ENCODE assay signal across 9 mouse cellular contexts in the genomic region with DNA sequence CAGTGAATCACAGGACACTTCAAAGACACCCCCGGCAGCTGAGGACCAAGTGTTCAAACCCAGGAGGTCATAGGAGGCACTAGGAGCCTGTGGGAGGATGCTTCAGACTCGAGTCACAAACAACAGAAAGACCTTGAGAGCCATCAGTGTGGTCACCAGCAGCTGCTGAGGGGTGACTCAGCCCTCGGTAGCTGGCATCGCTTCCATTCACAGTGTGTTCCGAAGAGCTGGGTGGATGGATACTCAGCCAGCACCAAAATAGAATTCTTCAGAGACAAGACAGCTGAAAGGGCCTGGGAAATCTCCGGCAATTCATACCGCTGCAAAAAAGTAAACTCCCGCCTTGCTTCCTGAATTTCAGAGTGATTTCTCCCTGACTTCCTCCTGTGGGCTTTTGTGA.
DNase-seq lines count a peak whose midpoint lies in the region; ATAC-seq lines count a peak whose summit lies in the region.
"Had no signal": no experiment of that assay in that cellular context is flagged by ENCODE, and none has a peak within 500 bp of the region (broad histone marks: within the 10 kb centered on the region; RNA-seq: fewer than 3 reads in every experiment).

No protein-coding gene starts in this region.

- 67% methylated on average over 8 of the region's 8 CpGs for WGBS in kidney, embryonic 14.5 days
- 85% methylated on average over 8 of the region's 8 CpGs for WGBS in midbrain, embryonic 14.5 days

- DNase-seq in kidney, postnatal 14 days = peak; percentile 3
- peak; percentile 44 to 50 for DNase-seq in cerebellum, adult 18-20 months
- DNase-seq in heart, adult 8-10 months (ENCODE audit: low spot score) = peak; percentile 59
- DNase-seq in right cerebral cortex, postnatal 14 days = peak; percentile 48
- no peak for DNase-seq in midbrain, embryonic 14.5 days
- no peak for DNase-seq in spleen, adult 18-20 months
- no peak for DNase-seq in kidney, postnatal 10 days

- ATAC-seq in kidney, embryonic 14.5 days (ENCODE audit: low FRiP score, low TSS enrichment) = no peak
- no peak for ATAC-seq in midbrain, embryonic 14.5 days (ENCODE audit: low FRiP score, low TSS enrichment)

- no peak overlapping the region for H3K27ac ChIP-seq in kidney, embryonic 14.5 days (ENCODE audit: low read depth, low read length)
- H3K27ac ChIP-seq in midbrain, embryonic 14.5 days (replicated peaks; ENCODE audit: low read depth, low read length) = no peak overlapping the region
- H3K27ac ChIP-seq: hindbrain, embryonic 15.5 days had no signal

- H3K9ac ChIP-seq in kidney, embryonic 14.5 days (ENCODE audit: low read depth, low read length) = no peak overlapping the region
- H3K9ac ChIP-seq in midbrain, embryonic 14.5 days (replicated peaks; ENCODE audit: low read length) = no peak overlapping the region
- H3K9ac ChIP-seq: hindbrain, embryonic 15.5 days had no signal

- no peaks in the 10 kb centered on the region for H3K9me3 ChIP-seq in kidney, embryonic 14.5 days (ENCODE audit: control insufficient read depth, low read length)
- H3K9me3 ChIP-seq in midbrain, embryonic 14.5 days (ENCODE audit: control insufficient read depth, low read length) = no peaks in the 10 kb centered on the region
- H3K9me3 ChIP-seq: hindbrain, embryonic 15.5 days had no signal

- H3K4me3 ChIP-seq in kidney, embryonic 14.5 days (ENCODE audit: low read length) = no peak overlapping the region
- no peak overlapping the region for H3K4me3 ChIP-seq in midbrain, embryonic 14.5 days (replicated peaks; ENCODE audit: low read depth, low read length)
- H3K4me3 ChIP-seq: hindbrain, embryonic 15.5 days had no signal

- no peaks in the 10 kb centered on the region for H3K4me1 ChIP-seq in kidney, embryonic 14.5 days (ENCODE audit: control insufficient read depth, insufficient read depth, low read length)
- H3K4me1 ChIP-seq in midbrain, embryonic 14.5 days (ENCODE audit: control insufficient read depth, insufficient read depth, low read length) = no peaks in the 10 kb centered on the region
- H3K4me1 ChIP-seq: hindbrain, embryonic 15.5 days had no signal

- H3K27me3 ChIP-seq in kidney, embryonic 14.5 days (ENCODE audit: control insufficient read depth, insufficient read depth, low read length) = no peaks in the 10 kb centered on the region
- H3K27me3 ChIP-seq in midbrain, embryonic 14.5 days (ENCODE audit: control insufficient read depth, insufficient read depth, low read length) = no peaks in the 10 kb centered on the region

- no peaks in the 10 kb centered on the region for H3K36me3 ChIP-seq in kidney, embryonic 14.5 days (ENCODE audit: control insufficient read depth, insufficient read depth, low read length)
- no peaks in the 10 kb centered on the region for H3K36me3 ChIP-seq in midbrain, embryonic 14.5 days (ENCODE audit: control insufficient read depth, insufficient read depth, low read length)
- H3K36me3 ChIP-seq: hindbrain, embryonic 15.5 days had no signal

- H3K4me2 ChIP-seq in kidney, embryonic 14.5 days (replicated peaks; ENCODE audit: low read depth, low read length) = no peak overlapping the region
- no peak overlapping the region for H3K4me2 ChIP-seq in midbrain, embryonic 14.5 days (ENCODE audit: low read length)
- H3K4me2 ChIP-seq: hindbrain, embryonic 15.5 days had no signal

Comparison
In these comparisons a context has a peak if more than half of its experiments do, and no peak if none do; other contexts are left out.
1. DNase-seq: peak in kidney, postnatal 14 days (single experiment), cerebellum, adult 18-20 months (2 of 2), heart, adult 8-10 months (single experiment) and right cerebral cortex, postnatal 14 days (single experiment); none in midbrain, embryonic 14.5 days (single experiment), spleen, adult 18-20 months (0 of 2) and kidney, postnatal 10 days (single experiment).